Mouse (Mus musculus) spleen, postnatal 0 days (tissue): ENCODE measurements around the gene Slc6a16. TPM values are rescaled to one million over a fixed set of nuclear protein-coding genes. Genes with fewer than 3 reads are reported as not detected.

Experiments used
- polyA plus RNA-seq: library from polyadenylated mRNA; unstranded; fragments of >200 nt; fragmentation: Nextera tagmentation; extraction: Ambion mirVana; gene quantifications from 2 replicates; pipeline ENCODE4 v1.2.1, GENCODE M21; 2015

Slc6a16 gene
- polyA plus RNA-seq: 0.10 TPM in 1 of 2 replicates, not detected in the other

DNA sequence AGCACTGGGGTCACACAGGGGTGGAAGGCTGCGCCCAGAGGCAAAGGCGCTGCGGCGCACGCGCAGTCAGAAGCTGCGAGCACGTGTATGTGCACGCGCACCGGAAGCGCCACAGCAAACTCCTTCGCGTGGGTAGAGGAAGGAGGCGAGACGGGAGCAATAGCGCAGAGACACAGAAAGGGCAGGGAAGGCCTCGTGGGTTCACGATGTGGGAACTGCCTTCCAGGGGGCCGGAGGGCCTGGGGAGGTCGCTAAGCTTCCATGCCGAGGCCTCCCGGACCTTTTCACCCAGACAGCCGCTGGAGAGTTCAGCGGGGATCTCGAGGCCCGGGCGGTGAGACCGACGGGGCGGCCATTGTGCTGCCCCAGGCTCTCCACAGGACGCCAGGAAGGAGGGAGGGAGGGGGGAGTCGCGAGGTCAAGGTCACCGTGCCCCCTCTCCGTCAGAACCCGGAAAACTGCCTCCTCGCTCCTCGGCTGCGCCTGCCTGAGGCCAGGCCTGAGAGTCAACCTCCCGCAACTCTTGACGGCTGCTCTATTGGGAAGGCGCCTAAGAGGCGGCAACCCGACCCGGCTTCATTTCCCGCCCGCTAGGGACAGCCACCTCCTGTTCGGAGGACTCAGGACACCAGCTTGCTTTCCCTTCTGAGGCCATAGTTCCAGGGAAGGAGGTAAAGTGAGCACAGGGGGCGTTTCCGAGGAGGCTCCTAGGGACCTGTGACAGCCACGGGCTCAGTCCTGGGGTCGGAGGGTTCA lies at the start of gene Slc6a16:
TSS of gene Slc6a16 (plus strand) at position 453 of the 756 bp plus-strand sequence.

DNA sequence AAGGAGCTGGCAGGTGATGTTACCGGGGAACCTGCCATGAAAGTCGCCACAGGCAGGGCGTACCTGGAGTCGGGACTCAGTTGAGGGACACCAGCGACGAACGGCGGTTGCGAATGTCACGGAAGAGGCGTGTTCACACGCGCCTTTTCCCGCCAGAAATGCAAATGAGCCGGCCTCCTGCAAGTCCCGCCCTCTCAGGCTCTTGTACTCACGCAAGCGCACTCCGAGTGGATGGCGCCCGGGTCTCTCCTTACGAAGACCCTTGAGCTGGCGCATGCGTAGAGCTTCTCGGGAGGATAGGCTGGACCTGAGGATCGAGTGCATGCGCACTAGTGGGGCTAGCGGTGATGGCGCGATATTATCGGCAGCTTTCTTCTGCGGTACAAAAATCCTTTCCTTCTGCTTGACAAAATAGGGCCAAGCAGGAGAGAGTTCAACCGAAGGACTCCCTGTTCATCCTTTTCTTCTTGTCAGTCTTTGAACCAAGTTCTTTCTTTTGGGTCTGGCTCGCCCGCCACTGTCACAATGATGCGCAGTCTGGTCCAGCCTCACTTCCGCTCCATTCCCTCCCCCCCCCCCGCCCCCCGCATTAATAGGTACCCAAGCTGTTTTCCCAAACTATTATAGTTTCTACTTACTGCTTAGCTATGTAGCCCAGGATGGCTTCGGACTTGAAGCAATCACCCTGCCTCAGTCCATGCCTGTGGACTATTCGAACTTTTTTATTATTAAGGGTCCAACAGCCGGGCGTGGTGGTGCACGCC lies 36.3 kb upstream of the Slc6a16 start, which contains the start of gene Ccdc155:
TSS of gene Ccdc155 (minus strand) at position 513 of the 764 bp plus-strand sequence.

DNA sequence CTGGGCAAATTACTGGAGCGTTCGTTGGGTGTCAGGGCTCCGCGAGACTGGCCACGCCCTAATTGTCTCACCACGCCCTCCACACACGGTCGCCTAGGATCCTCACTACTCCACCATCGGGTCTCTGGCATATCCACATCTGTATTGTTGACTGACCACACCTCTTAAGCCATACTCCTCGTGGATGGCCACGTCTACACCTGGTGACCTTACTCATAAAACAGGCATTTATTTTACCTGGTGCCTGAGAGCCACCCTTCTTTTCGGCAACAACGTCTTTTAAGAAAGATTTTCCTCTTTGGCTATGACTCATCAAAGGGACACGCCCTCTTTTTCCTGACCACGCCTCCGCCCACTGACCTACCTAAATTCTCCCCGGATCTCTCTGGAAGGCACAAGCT lies 29.0 kb upstream of the Slc6a16 start, which contains the start of gene Dkkl1:
TSS of gene Dkkl1 (minus strand) at position 297 of the 401 bp plus-strand sequence.

GRCm38 (mm10) chr7:45215673-45216441 lies 25.0 kb upstream of the Slc6a16 start, which contains the start of gene Tead2:
Gene Tead2 (plus strand): TSS chr7:45215753.

DNA sequence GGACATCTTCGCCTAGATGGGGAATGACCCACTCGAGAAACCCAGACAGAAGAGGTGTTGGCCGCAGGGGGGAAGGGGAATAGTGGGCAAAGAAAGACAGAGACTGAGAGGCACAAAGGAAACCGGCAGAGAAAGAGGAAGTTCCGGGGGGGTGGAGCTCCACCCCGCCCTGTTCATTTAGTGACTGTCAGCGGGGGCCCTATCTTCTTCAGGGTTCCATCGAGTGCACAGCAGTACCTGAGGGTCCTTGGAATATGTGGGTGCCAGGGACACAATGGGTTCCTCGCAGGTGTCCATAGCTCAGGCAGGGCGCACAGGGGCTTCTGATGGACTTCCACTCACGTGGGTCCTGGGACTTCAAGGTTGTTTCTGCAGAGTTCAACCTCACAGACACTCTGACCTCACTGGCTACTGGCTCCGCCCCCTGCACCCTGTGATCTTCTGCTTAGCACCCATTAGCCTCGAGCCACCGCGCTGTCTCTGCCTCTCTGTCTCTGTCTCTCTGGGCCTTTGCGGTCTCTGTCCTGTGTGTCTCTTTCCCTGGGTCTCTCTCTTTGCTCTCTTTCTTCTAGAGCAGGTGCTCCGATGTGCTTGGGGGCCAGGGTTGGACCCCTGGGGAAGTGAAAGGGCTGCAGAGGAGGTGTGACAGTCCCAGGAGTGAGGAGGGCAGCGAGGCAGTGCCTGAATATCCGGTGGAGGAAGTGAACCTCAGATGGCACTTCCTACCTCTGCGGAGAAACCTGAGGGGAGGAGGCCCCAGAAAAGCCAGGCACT lies 2.0 kb upstream of the Slc6a16 start, which contains the start of gene Cd37:
TSS of gene Cd37 (minus strand) at position 393 of the 774 bp plus-strand sequence.

GRCm38 (mm10) chr7:45277136-45277760 lies 36.4 kb downstream of the Slc6a16 start, which contains the start of gene Slc6a21:
Gene Slc6a21 (plus strand): TSS chr7:45277513.

Other genes starting within 250 kb of the Slc6a16 start
- gene Irf3, start 243.4 kb upstream of the Slc6a16 start, polyA plus RNA-seq: 54.1 and 62.3 TPM in 2 replicates
- gene Bcl2l12, start 242.4 kb upstream of the Slc6a16 start, polyA plus RNA-seq: 28.5 and 32.0 TPM in 2 replicates
- gene Scaf1, start 224.7 kb upstream of the Slc6a16 start, polyA plus RNA-seq: 15.0 and 17.0 TPM in 2 replicates
- gene Rras, start 223.1 kb upstream of the Slc6a16 start, polyA plus RNA-seq: 25.6 and 26.0 TPM in 2 replicates
- 3.9 and 5.0 TPM in 2 replicates for gene Prr12, start 188.2 kb upstream of the Slc6a16 start, polyA plus RNA-seq
- gene Nosip, start 178.7 kb upstream of the Slc6a16 start, polyA plus RNA-seq: 37.2 and 45.0 TPM in 2 replicates
- 10.0 and 12.4 TPM in 2 replicates for gene Prrg2, start 178.4 kb upstream of the Slc6a16 start, polyA plus RNA-seq
- gene Rcn3, start 148.9 kb upstream of the Slc6a16 start, polyA plus RNA-seq: 80.3 and 93.9 TPM in 2 replicates
- 59.4 and 86.0 TPM in 2 replicates for gene Fcgrt, start 137.2 kb upstream of the Slc6a16 start, polyA plus RNA-seq
- 1,257 and 1,307 TPM in 2 replicates for gene Rps11, start 116.6 kb upstream of the Slc6a16 start, polyA plus RNA-seq
- 1,601 and 1,631 TPM in 2 replicates for gene Rpl13a, start 112.3 kb upstream of the Slc6a16 start, polyA plus RNA-seq
- gene Gm45713, start 104.9 kb upstream of the Slc6a16 start, polyA plus RNA-seq: 0.35 and 0.44 TPM in 2 replicates
- gene Flt3l, start 104.7 kb upstream of the Slc6a16 start, polyA plus RNA-seq: 7.2 and 9.3 TPM in 2 replicates
- 45.1 and 48.9 TPM in 2 replicates for gene Pih1d1, start 86.8 kb upstream of the Slc6a16 start, polyA plus RNA-seq
- gene Aldh16a1, start 86.5 kb upstream of the Slc6a16 start, polyA plus RNA-seq: 29.7 and 31.2 TPM in 2 replicates
- gene Slc17a7, start 77.1 kb upstream of the Slc6a16 start, polyA plus RNA-seq: not detected in 2 replicates
- not detected in 2 replicates for gene Gfy, start 61.5 kb upstream of the Slc6a16 start, polyA plus RNA-seq
- gene Pth2, start 60.1 kb upstream of the Slc6a16 start, polyA plus RNA-seq: not detected in 2 replicates
- gene Ccdc155, start 36.2 kb upstream of the Slc6a16 start, polyA plus RNA-seq: 0.12 and 0.29 TPM in 2 replicates
- 7.5 and 8.4 TPM in 2 replicates for gene Dkkl1, start 28.9 kb upstream of the Slc6a16 start, polyA plus RNA-seq
- 14.5 and 20.8 TPM in 2 replicates for gene Tead2, start 25.3 kb upstream of the Slc6a16 start, polyA plus RNA-seq
- gene Cd37, start 2.0 kb upstream of the Slc6a16 start, polyA plus RNA-seq: 71.1 and 87.7 TPM in 2 replicates
- not detected in 2 replicates for gene Slc6a21, start 36.4 kb downstream of the Slc6a16 start, polyA plus RNA-seq
- gene Trpm4, start 92.7 kb downstream of the Slc6a16 start, polyA plus RNA-seq: 2.9 and 4.7 TPM in 2 replicates
- gene Hrc, start 94.2 kb downstream of the Slc6a16 start, polyA plus RNA-seq: 0.06 and 0.12 TPM in 2 replicates
- 0.35 and 0.65 TPM in 2 replicates for gene Ppfia3, start 125.9 kb downstream of the Slc6a16 start, polyA plus RNA-seq
- 0.41 TPM in 1 of 2 replicates, not detected in the other for gene Lin7b, start 129.5 kb downstream of the Slc6a16 start, polyA plus RNA-seq
- gene Snrnp70, start 154.7 kb downstream of the Slc6a16 start, polyA plus RNA-seq: 126 and 132 TPM in 2 replicates
- gene Kcna7, start 164.6 kb downstream of the Slc6a16 start, polyA plus RNA-seq: 0.05 and 0.06 TPM in 2 replicates
- gene Ntf5, start 172.6 kb downstream of the Slc6a16 start, polyA plus RNA-seq: 1.1 and 1.4 TPM in 2 replicates
- not detected in 2 replicates for gene Lhb, start 179.7 kb downstream of the Slc6a16 start, polyA plus RNA-seq
- 5.7 and 6.9 TPM in 2 replicates for gene Gys1, start 193.8 kb downstream of the Slc6a16 start, polyA plus RNA-seq
- 97.6 and 107 TPM in 2 replicates for gene Ruvbl2, start 197.0 kb downstream of the Slc6a16 start, polyA plus RNA-seq
- gene Ftl1, start 218.8 kb downstream of the Slc6a16 start, polyA plus RNA-seq: 4,601 and 4,690 TPM in 2 replicates
- 119 TPM in 2 replicates for gene Bax, start 225.8 kb downstream of the Slc6a16 start, polyA plus RNA-seq
- gene Tulp2, start 240.8 kb downstream of the Slc6a16 start, polyA plus RNA-seq: 0.73 and 0.78 TPM in 2 replicates
- not detected in 2 replicates for gene Gm45808, start 245.7 kb downstream of the Slc6a16 start, polyA plus RNA-seq
- 2.0 and 2.8 TPM in 2 replicates for gene Dhdh, start 247.7 kb downstream of the Slc6a16 start, polyA plus RNA-seq